Mouse (Mus musculus) hindbrain, postnatal 0 days (tissue): ENCODE data around the gene Gm20388. TPM values are rescaled to one million over a fixed set of nuclear protein-coding genes. Genes with fewer than 3 reads are reported as not detected.
A peak's percentile ranks its signal among the peaks of the same experiment; 100 is the strongest.

Source experiments
- ATAC-seq: fragments of 200-750 bp; cut with Nextera tagmentation; 2 replicates; pipeline ENCODE4 v1.8.0; 2017; ENCODE audit warnings: mild to moderate bottlenecking, moderate TSS enrichment, moderate library complexity
- DNase-seq: peaks from one replicate; pipeline ENCODE4 v3.0.0-alpha.2; 2015; ENCODE audit warnings: low spot score
- H3K27ac ChIP-seq: fragments of 300-500 bp; sonication (generic); 2 replicates; pipeline ENCODE4 v1.5.1; 2014; ENCODE audit warnings: mild to moderate bottlenecking
- H3K27me3 ChIP-seq: fragments of 300-500 bp; sonication (generic); 2 replicates; pipeline ENCODE4 v1.6.1; 2014; ENCODE audit warnings: low read length, mixed read lengths; ENCODE audit not compliant: insufficient read depth
- H3K36me3 ChIP-seq: fragments of 300-500 bp; sonication (generic); 2 replicates; pipeline ENCODE4 v1.6.1; 2014; ENCODE audit warnings: low read length, mixed read lengths; ENCODE audit not compliant: insufficient read depth
- H3K4me1 ChIP-seq: fragments of 300-500 bp; sonication (generic); 2 replicates; pipeline ENCODE4 v1.6.1; 2014; ENCODE audit warnings: antibody characterized with exemption, low read length, mixed read lengths; ENCODE audit not compliant: insufficient read depth
- H3K4me2 ChIP-seq: fragments of 300-500 bp; sonication (generic); 2 replicates; pipeline ENCODE4 v1.6.1; 2014; ENCODE audit warnings: low read depth, mild to moderate bottlenecking, low read length, moderate library complexity, mixed read lengths
- H3K4me3 ChIP-seq: fragments of 300-500 bp; sonication (generic); 2 replicates; pipeline ENCODE4 v1.5.1; 2014; ENCODE audit warnings: low read length
- H3K9ac ChIP-seq: fragments of 300-500 bp; sonication (generic); replicated peaks from 2 replicates; pipeline ENCODE4 v1.6.1; 2014; ENCODE audit warnings: mild to moderate bottlenecking, low read length, moderate library complexity, mixed read lengths
- H3K9me3 ChIP-seq: fragments of 300-500 bp; sonication (generic); 2 replicates; pipeline ENCODE4 v1.6.1; 2016; ENCODE audit warnings: low read length, mixed read lengths
- CTCF ChIP-seq: IDR thresholded peaks from 2 replicates; pipeline ENCODE4 v1.5.1; 2016; ENCODE audit warnings: antibody characterized with exemption, control low read depth, low read depth
- WGBS: fragments of 180-500 bp; shearing (Covaris S2); extraction: QIAGEN DNeasy Blood & Tissue Kit; methylation state at CpG from one replicate; pipeline ENCODE4 v1.1.7; 2014; 5-methylcytosine and 5-hydroxymethylcytosine counted together
- polyA plus RNA-seq: library from polyadenylated mRNA; unstranded; fragments of >200 nt; fragmentation: Nextera tagmentation; extraction: Ambion mirVana; gene quantifications from 2 replicates; pipeline ENCODE4 v1.2.1, GENCODE M21; 2015
- total RNA-seq: library from RNA; depleted of rRNA; stranded (reverse); fragments of >200 nt; gene quantifications from 2 replicates; pipeline ENCODE4 v1.2.3, GENCODE M21; 2014

Gene Gm20388
- total and polyA plus RNA-seq, 2 experiments from 2014 or later, result 71.3 TPM; not detected in 1

- H3K27me3 ChIP-seq, result peaks cover 39% of the 10 kb centered on the region
- 76% methylated on average over 5 of the region's 5 CpGs for WGBS
- ATAC-seq, result no peak
- H3K4me3 ChIP-seq, result no peak overlapping the region
- no peak overlapping the region for H3K9ac ChIP-seq
- no peak for TF ChIP-seq CTCF
- H3K36me3 ChIP-seq, result no peaks in the 10 kb centered on the region
- no peak overlapping the region; the same call in 1 of the 2 replicates for H3K4me2 ChIP-seq
- H3K9me3 ChIP-seq, result no peaks in the 10 kb centered on the region
- no peaks in the 10 kb centered on the region for H3K4me1 ChIP-seq
- no peak for DNase-seq
- no peak overlapping the region for H3K27ac ChIP-seq
These were observed 1484.0 kb downstream of the Gm20388 start for GRCm38 (mm10) chr8:121394686-121395085.

- WGBS, result 71% methylated on average over 11 of the region's 11 CpGs
- no peak overlapping the region for H3K4me2 ChIP-seq
These were observed 1484.7 kb downstream of the Gm20388 start for GRCm38 (mm10) chr8:121395316-121395715.

DNA sequence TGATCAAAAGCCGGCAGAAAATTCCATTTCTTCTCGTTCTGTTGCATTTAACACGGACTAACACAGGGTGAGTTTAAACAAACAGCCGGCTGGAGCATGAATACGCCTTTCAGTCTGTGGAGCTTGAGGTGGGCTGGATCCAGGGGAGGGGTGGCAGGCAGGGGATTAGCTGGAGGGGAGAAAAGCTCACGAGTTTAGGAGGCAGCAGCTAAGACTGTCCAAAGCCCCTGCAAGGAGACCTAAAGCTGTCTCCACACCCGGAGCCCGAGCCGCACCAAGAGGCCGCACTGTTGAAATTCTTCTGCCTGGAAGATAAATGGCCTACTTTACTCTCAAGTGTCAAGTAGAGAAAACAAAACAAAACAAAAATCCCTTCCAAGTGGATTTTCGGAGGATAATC is 1485.5 kb downstream of the Gm20388 start:
- 39% methylated on average over 11 of the region's 11 CpGs for WGBS
- H3K36me3 ChIP-seq, result no peaks in the 10 kb centered on the region
- H3K4me2 ChIP-seq, result no peak overlapping the region
- H3K9me3 ChIP-seq, result no peaks in the 10 kb centered on the region
- no peak overlapping the region for H3K4me3 ChIP-seq
- H3K27me3 ChIP-seq, result peaks cover 24% of the 10 kb centered on the region
- DNase-seq (no peak), ATAC-seq (no peak)
- no peak for TF ChIP-seq CTCF
- no peak overlapping the region for H3K27ac ChIP-seq
- no peaks in the 10 kb centered on the region for H3K4me1 ChIP-seq
- H3K9ac ChIP-seq, result no peak overlapping the region

More at GRCm38 (mm10) chr8:121395316-121395715, 1484.7 kb downstream of the Gm20388 start:
- no peak for TF ChIP-seq CTCF
- Histone ChIP-seq H3K27me3 (peaks cover 32% of the 10 kb centered on the region), H3K36me3 (no peaks in the 10 kb centered on the region), H3K27ac (no peak overlapping the region), H3K4me3 (no peak overlapping the region), H3K9me3 (no peaks in the 10 kb centered on the region), H3K4me1 (no peaks in the 10 kb centered on the region), H3K9ac (no peak overlapping the region)
- DNase-seq (no peak), ATAC-seq (no peak)

DNA sequence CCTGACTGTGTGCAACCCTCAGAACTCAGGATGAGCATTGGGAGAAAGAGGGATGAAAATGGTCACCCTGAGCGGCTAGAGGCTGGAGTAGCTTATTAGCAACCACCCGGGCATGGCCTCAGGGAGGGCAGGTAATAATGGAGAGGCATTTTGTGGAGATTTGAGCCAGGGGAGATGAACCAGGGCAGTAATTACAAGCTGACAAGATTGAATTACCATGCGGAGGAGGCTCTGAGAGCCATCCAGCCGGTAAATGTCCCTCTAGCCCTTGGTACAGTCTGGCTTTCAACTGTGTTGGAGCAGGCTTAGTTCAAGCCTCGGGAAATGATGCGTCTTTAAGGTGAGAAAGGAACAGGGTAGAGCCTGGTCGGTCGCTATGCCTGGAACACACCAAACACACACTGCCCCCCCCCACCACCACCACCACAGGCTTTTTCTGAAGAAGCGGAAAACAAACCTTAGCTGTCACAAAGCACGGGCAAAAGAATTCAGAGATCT is 1486.6 kb downstream of the Gm20388 start:
- ATAC-seq (no peak), DNase-seq (no peak)
- no peaks in the 10 kb centered on the region for H3K36me3 ChIP-seq
- H3K4me2 ChIP-seq, result no peak overlapping the region
- no peaks in the 10 kb centered on the region for H3K4me1 ChIP-seq
- no peak overlapping the region for H3K4me3 ChIP-seq
- H3K27me3 ChIP-seq, result peaks cover 20% of the 10 kb centered on the region
- TF ChIP-seq CTCF, result no peak
- no peaks in the 10 kb centered on the region for H3K9me3 ChIP-seq
- H3K27ac ChIP-seq, result no peak overlapping the region
- WGBS, result 55% methylated on average over 10 of the region's 10 CpGs
- no peak overlapping the region for H3K9ac ChIP-seq

- H3K4me3 ChIP-seq, result no peak overlapping the region
- WGBS, result 71% methylated on average over 6 of the region's 6 CpGs
These were observed 1487.4 kb downstream of the Gm20388 start for GRCm38 (mm10) chr8:121398081-121398480.

GRCm38 (mm10) chr8:121398724-121399123 is 1488.1 kb downstream of the Gm20388 start:
- H3K4me3 ChIP-seq, result no peak overlapping the region
- ATAC-seq (no peak), DNase-seq (no peak)
- H3K27ac ChIP-seq, result no peak overlapping the region
- no peaks in the 10 kb centered on the region for H3K4me1 ChIP-seq
- WGBS, result 92% methylated on average over 20 of the region's 20 CpGs
- no peak for TF ChIP-seq CTCF
- no peak overlapping the region for H3K4me2 ChIP-seq
- H3K9me3 ChIP-seq, result no peaks in the 10 kb centered on the region
- H3K9ac ChIP-seq, result no peak overlapping the region
- no peaks in the 10 kb centered on the region for H3K36me3 ChIP-seq
- H3K27me3 ChIP-seq, result peaks cover 15% of the 10 kb centered on the region

More at GRCm38 (mm10) chr8:121398081-121398480, 1487.4 kb downstream of the Gm20388 start:
- no peak for TF ChIP-seq CTCF
- ATAC-seq (no peak), DNase-seq (no peak)
- no peaks in the 10 kb centered on the region for H3K36me3 ChIP-seq
- no peak overlapping the region for H3K9ac ChIP-seq
- no peaks in the 10 kb centered on the region for H3K9me3 ChIP-seq
- H3K4me2 ChIP-seq, result no peak overlapping the region
- no peaks in the 10 kb centered on the region for H3K4me1 ChIP-seq
- H3K27me3 ChIP-seq, result peaks cover 20% of the 10 kb centered on the region
- no peak overlapping the region for H3K27ac ChIP-seq

DNA sequence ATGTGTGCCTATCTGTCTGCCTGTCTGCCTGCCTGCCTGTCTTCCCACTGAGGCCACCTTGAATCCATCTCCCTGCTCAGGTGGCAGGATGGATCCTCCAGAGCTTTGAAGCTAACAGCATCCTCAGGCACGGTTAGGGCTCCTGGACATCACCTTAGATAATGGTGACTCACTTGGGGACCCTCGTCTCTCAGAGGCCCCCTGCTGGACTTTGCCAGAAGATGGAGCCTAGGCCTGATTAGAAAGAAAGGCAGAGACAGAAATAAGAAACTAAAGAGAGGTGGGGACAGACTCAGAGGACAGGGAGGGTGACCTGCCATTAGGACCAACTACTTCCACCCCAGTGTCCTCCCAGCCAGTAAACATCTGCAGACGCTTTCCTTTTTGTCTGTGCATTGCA is 1488.5 kb downstream of the Gm20388 start:
- no peak overlapping the region for H3K4me2 ChIP-seq
- ATAC-seq (no peak), DNase-seq (no peak)
- H3K27ac ChIP-seq, result no peak overlapping the region
- no peaks in the 10 kb centered on the region for H3K36me3 ChIP-seq
- H3K27me3 ChIP-seq, result peaks cover 14% of the 10 kb centered on the region; the same call in 1 of the 2 replicates
- H3K9ac ChIP-seq, result no peak overlapping the region
- no peak overlapping the region for H3K4me3 ChIP-seq
- H3K9me3 ChIP-seq, result no peaks in the 10 kb centered on the region
- 57% methylated on average over 3 of the region's 3 CpGs for WGBS
- H3K4me1 ChIP-seq, result no peaks in the 10 kb centered on the region
- TF ChIP-seq CTCF, result peak; percentile 22
